Mouse (Mus musculus) adrenal gland, postnatal 25 days (tissue): ENCODE results near the gene Tmem19. TPM values are rescaled to one million over a fixed set of nuclear protein-coding genes. Genes with fewer than 3 reads are reported as not detected.
"Not testable (repeated sequence)": the region's sequence is repeated elsewhere in the genome, so short reads cannot be mapped to it uniquely, and the experiment has no call there.

ENCODE experiments used
- DNase-seq: peaks from one replicate; pipeline ENCODE4 v3.0.0; 2021; ENCODE audit warnings: mixed read lengths
- total RNA-seq: library from RNA; stranded (reverse); gene quantifications from 2 replicates; pipeline ENCODE4 v1.2.3, GENCODE M21; 2021

Tmem19 gene
- total RNA-seq, 1 experiment from 2014 or later, result 36.4 TPM

- DNase-seq, result no peak
Observed at GRCm38 (mm10) chr10:115349029-115349428, 13.3 kb downstream of the Tmem19 start.

- no peak for DNase-seq
Observed at GRCm38 (mm10) chr10:115348131-115348530, 14.2 kb downstream of the Tmem19 start.

GRCm38 (mm10) chr10:115346444-115346843 is 15.9 kb downstream of the Tmem19 start:
- no peak for DNase-seq

DNA sequence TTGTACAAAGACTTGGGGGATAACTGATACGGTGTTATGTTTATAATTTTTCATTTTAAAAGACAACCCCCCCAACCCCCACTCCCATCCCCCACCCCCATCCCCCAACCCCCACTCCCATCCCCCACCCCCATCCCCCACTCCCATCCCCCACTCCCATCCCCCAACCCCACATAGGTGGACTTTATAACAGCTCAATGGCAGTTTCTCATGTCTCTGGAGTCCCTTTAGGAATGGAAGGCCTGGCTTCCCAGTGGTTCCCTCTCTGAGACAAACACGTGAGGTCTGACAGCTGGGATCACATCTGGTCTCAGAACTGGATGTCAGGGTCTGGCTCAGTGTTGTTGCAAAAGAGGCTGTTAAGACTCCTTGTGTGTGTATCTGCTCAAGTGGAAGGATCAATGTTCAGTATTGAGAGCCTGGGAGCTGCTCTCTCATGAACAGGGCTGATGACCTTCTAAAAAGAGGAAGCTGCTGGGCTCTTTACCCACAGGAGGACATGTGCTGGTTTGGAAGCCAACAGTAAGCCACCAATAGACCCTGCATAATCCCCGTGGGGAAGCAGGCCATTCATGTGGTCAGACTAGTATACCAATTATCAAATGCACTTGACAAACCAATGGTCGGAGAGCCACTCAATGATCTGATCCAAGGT is 19.4 kb downstream of the Tmem19 start:
- DNase-seq, result no peak

DNA sequence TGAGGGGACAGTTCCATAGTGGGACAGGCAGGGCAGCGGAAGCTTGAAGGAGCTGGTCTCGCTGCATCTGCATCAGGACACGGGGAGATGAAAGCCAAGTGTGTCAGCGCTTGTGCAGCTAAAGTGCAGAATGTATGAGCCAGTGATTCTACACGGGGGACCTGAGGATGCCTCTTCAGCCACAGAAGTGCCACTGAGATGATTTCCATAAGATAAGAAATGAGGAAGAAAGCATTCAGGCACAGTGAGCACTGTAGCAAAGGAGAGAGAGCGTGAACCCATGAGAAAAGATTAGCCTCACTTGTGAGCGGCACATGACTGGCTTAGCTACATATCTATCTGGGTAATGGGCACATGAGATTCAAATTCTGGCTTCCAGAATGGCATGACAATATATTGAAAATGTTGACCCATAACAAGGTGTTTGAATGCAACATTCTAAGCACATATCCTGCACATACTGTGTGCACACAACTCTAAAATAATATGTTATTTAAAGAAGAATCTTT is 22.4 kb downstream of the Tmem19 start:
- no peak for DNase-seq

DNA sequence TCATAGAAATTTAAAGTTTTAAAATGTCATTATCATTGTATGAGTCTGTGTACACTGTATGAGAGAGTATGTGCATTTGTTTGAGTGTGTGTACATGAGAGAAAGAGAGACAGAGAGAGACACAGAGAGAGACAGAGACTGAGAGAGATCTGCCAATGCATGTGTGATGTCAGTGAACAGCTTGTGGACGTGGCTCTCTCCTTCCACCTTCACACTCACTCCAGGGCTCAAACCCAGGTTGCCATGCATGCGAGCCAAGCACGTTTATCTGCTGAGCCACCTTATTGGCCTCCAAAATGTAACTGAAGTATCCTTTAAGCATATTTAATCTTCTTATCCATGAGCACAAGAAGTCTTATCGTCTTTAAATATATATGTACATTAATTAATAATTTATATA is 25.4 kb downstream of the Tmem19 start:
- DNase-seq, result no peak

DNA sequence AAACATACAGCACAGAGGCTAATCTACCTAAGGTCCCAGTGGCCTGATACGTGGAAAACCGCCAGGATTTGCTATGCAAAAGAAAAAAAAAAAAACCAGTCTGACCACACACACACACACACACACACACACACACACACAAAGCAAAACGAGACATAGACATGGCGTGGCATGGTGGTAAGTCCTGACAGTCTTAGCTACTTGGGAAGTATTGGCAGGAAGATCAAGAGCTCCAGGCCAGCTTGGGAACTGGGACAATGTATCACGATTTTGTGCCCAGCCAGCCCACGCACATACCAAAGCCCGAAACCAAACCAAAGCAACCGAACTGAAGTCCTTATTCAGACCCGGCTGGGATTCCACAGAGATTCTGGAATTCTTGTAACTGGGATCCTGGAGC is 28.8 kb downstream of the Tmem19 start:
- DNase-seq, result no peak

DNA sequence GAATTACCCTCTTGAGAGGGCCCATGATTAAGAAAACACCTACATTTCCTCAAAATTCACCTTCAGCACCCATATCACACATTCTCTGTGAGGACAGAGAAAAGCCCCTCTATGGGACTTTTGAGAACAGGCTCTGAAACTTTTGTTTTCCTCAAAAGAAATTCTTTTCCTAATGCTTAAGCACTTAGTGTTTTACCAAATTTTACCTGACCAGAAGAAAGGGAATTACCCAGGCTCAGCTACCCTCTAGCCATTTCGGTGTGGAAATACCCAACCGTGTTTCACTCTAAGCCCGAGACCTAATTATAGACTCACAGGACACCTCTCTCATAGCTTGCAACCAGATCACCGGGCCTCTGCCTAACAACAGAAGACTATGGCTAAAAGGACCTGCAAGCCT is 29.3 kb downstream of the Tmem19 start:
- DNase-seq, result no peak

GRCm38 (mm10) chr10:115332420-115332952 is 29.8 kb downstream of the Tmem19 start:
- no peak for DNase-seq

DNA sequence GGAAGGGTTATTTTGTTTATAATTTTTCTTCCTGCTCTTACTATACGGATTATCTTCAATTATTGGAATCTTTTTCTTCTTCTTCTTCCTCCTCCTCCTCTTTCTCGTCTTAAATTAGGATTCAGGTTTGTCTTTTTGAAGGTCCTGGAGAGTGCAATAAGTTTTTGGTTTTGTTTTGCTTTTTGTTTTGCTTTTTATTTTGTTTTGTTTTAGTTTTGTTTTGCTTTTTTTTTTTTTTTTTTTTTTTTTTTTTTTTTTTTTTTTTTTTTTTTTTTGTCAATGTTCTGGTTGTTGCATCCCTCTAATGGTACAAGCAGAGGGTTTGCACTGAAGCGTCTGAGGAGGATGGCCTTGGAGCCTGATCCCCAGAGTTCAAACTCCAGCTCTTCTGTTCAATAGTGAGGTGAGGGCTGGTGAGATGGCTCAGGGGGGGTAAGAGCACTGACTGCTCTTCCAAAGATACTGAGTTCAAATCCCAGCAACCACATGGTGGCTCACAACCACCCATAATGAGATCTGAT is 33.2 kb downstream of the Tmem19 start:
- no peak for DNase-seq

GRCm38 (mm10) chr10:115328514-115328913 is 33.8 kb downstream of the Tmem19 start:
- peak; percentile 50 for DNase-seq

GRCm38 (mm10) chr10:115323295-115323694 is 39.0 kb downstream of the Tmem19 start:
- DNase-seq, result peak; percentile 71

DNA sequence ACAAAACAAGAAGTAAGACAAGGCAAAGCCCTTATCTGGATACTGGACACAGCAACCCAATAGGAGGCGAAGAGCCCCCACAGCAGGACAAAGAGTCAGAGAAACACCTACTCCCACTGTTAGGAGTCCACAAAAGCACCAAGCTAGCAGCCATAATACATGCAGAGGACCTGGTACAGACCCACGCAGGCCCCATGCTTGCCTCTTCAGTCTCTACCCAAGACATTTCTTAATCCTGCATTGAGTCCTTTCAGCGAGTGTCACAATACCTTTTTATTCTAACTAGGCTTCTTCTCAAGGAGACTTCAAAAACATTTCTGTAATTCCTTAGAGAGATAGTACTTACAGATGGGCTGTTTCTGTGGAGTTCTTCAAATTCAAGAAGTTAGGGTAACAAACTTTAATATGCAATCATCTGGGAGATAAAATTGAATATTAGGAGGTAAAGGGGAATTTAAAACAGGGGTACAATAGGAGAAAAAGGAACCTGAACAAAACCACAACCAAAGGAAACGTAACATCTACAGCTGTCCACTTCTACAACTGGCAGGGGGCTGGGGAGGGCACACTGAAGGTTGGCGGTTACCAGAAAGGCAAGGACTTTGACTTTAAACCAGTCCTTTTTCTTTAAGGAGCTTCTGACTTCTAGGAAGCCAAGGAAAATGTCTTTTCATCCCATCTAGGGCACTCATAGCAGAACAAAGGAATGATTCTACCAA is 40.8 kb downstream of the Tmem19 start:
- no peak for DNase-seq

- DNase-seq, result not testable (repeated sequence)
Observed at GRCm38 (mm10) chr10:115318388-115318787, 43.9 kb downstream of the Tmem19 start.

DNA sequence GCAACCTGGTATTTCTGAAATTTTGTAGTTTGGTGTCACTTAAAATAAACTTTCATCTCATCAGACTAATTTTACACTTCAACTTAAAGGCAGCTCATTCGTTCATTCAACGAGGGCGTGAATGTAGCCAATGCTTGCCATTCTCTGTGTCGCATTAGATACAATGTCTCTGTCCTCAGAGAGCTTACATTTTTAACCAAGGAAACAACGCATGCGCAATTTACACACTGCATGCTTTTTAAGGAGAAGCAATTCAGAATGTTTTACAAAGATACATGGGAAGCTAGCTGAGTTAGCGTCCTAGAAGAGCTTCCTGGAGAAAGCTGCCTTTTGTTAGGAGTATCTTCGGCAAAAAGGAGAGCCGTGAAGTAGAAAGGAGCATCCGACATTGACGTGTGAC is 46.0 kb downstream of the Tmem19 start:
- DNase-seq, result no peak

DNA sequence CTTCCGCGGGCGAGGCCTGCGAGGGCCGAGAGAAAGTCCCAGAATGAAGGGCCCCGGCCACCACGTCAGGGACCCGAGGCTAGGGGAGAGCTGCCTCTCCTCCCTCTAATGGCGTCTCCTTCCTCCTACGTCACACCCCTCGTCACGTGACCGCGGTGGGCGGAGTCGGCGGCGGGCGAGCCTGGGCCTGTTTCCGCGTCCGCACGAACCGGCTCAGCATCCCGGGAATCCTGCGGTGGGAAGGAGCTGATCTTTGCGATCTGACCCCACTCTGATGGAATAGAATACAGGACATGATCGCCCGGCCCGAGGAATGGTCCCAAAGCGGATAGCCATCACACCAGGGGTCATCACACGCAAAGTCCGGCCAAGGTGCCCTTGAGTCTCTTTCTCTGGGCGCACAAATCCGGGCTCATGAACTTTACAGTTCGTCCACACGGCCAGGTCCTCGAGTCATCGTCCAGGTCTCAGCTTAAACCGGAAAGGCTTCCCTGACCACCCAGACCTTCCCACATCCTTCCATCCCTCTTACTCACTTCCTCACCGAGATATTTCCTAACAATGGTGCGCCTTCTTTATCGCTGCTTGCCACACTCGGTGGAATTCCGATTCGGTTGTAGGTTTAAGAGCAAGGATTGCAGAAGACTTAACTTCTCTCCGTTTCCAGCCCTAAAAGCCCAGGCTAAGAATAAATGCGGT is 46.7 kb downstream of the Tmem19 start, which contains the start of gene Rab21:
Gene Rab21 (minus strand): TSS at position 122 of the 699 bp plus-strand sequence.
- DNase-seq, result peak; percentile 100

GRCm38 (mm10) chr10:115314582-115315452 is 47.5 kb downstream of the Tmem19 start:
- DNase-seq, result peak; percentile 32

DNA sequence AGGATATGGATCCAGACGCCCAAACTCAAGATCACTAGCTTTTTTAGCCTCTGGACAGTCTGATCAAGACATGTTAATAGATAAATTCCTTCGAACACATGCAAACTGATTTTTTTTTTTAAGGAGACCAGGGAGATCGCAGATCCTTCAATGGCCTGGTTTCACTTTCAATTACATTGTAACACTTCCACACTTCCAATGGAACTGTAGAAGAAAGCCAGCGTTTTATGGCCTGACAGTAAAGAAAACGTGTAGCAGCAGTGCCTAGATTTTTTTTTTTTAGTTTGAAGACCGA is 48.1 kb downstream of the Tmem19 start:
- no peak for DNase-seq

DNA sequence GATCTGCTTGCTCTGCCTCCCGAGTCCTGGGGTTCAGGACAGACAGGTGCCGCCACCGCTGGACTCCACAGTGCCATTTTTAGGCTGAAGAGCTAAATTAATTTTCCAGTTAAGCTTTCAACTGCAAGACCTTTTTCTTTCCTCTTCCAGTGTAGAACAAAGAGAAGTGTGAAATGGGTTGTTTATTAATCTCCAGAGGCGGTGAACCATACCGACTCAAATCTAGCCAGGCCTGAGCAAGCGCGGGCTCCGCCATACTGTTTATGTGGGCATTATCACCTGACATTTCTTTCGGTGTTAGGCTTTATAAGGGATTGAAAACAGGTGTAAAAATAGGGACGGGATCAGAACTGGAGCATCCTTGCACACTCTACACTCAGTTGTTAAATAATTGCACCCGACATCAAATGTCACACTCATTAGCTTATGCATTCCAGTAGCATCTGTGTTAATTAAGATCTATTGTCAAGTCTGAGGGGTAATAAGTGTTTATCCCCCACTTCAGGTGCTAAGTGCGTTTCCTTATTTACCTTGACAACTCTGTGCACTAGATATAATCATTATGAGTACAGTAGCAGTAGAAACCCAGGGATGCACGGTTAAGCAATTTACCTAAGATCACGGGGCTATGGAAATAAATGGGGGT is 48.5 kb downstream of the Tmem19 start:
- no peak for DNase-seq

DNA sequence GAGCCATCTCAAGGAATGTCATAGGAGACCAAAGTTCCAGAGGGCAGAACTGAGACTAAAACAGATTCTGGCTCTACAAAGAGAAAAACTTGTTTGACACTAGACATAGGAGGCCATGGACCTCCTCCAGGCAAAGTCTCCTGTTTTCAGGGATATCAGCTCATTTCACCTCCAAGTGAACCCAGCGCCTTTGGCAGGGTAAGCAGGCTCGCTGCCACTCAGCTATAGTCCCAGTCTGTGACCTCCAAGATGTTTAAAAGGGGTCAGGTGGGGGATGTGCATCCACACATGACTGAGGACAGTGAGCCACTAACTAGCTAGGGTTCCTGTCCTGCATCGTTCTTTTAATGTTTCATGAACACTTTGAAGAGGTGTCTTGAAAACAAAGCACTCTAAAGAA is 49.6 kb downstream of the Tmem19 start:
- DNase-seq, result no peak

- DNase-seq, result no peak
Observed at GRCm38 (mm10) chr10:115312194-115312593, 50.1 kb downstream of the Tmem19 start.
